ENCODE assay signal across 7 mouse cellular contexts in genomic region chr11:118911307-118912070, GRCm38 (mm10). TPM values are rescaled to one million over a fixed set of nuclear protein-coding genes. Genes with fewer than 3 reads are reported as not detected.
DNase-seq lines count a peak whose midpoint lies in the region; ATAC-seq and TF ChIP-seq lines count a peak whose summit lies in the region.

Gene Rbfox3, minus strand, starts transcription at chr11:118911597.

- peaks cover 22% of the 10 kb centered on the region for H3K4me1 ChIP-seq in cerebellum, adult 2 months (ENCODE audit: control insufficient read depth, insufficient read depth, low read length)
- H3K4me1 ChIP-seq in hindbrain, embryonic 11.5 days (replicated peaks; ENCODE audit: control insufficient read depth, insufficient read depth, low read length): peaks cover 11% of the 10 kb centered on the region; the same call in 1 of the 2 replicates
- peaks cover 4% of the 10 kb centered on the region for H3K4me1 ChIP-seq in midbrain, postnatal 0 days (ENCODE audit: insufficient read depth, low read length)

- TF ChIP-seq CTCF in layer of hippocampus, adult 2 months (conservative IDR thresholded peaks at IDR 0.05): peak; percentile 67
- TF ChIP-seq CTCF in cerebellum, adult 2 months (IDR thresholded peaks at IDR 0.05; ENCODE audit: borderline replicate concordance, insufficient read depth, low read depth, low read length): peak; percentile 78
- peak; percentile 82 for TF ChIP-seq CTCF in midbrain, postnatal 0 days (IDR thresholded peaks at IDR 0.05)

- peak within 1 kb of the TSS; percentile 76; the same call in 1 of the 2 replicates for H3K27ac ChIP-seq in layer of hippocampus, adult 2 months
- H3K27ac ChIP-seq in cerebellum, adult 2 months (ENCODE audit: insufficient read depth, low read length): peak within 1 kb of the TSS; percentile 99
- H3K27ac ChIP-seq in hindbrain, embryonic 11.5 days (ENCODE audit: low read depth, low read length): peak within 1 kb of the TSS; percentile 30; the same call in 1 of the 2 replicates
- no peak within 1 kb of the TSS for H3K27ac ChIP-seq in midbrain, postnatal 0 days (ENCODE audit: low read depth, low read length)

- H3K9ac ChIP-seq in hindbrain, embryonic 11.5 days (ENCODE audit: low read depth, low read length): no peak within 1 kb of the TSS
- H3K9ac ChIP-seq in midbrain, postnatal 0 days (replicated peaks; ENCODE audit: low read length, poor library complexity, severe bottlenecking): no peak within 1 kb of the TSS

- no peaks in the 10 kb centered on the region for H3K36me3 ChIP-seq in hindbrain, embryonic 11.5 days (ENCODE audit: control insufficient read depth, insufficient read depth, low read length)
- H3K36me3 ChIP-seq in midbrain, postnatal 0 days (ENCODE audit: insufficient read depth, low read length): no peaks in the 10 kb centered on the region

- WGBS in cerebellum, adult 2 months: 16% methylated on average over 4 of the region's 4 CpGs
- 66% methylated on average over 4 of the region's 4 CpGs for WGBS in hindbrain, embryonic 11.5 days
- 56% methylated on average over 4 of the region's 4 CpGs for WGBS in midbrain, postnatal 0 days

- no peak within 1 kb of the TSS for H3K4me3 ChIP-seq in layer of hippocampus, adult 2 months
- H3K4me3 ChIP-seq in cerebellum, adult 2 months (replicated peaks; ENCODE audit: insufficient read depth, low read depth, low read length): peak within 1 kb of the TSS; percentile 28
- H3K4me3 ChIP-seq in hindbrain, embryonic 11.5 days (ENCODE audit: low read depth, low read length): no peak within 1 kb of the TSS
- no peak within 1 kb of the TSS for H3K4me3 ChIP-seq in midbrain, postnatal 0 days (ENCODE audit: low read depth, low read length)

- no peak for TF ChIP-seq POLR2A in cerebellum, adult 2 months (IDR thresholded peaks at IDR 0.05; ENCODE audit: borderline replicate concordance, insufficient read depth, low read length)

- H3K4me2 ChIP-seq in hindbrain, embryonic 11.5 days (replicated peaks; ENCODE audit: low read depth, low read length): no peak within 1 kb of the TSS
- no peak within 1 kb of the TSS for H3K4me2 ChIP-seq in midbrain, postnatal 0 days (ENCODE audit: low read depth, low read length, poor library complexity, severe bottlenecking)

- ATAC-seq in hindbrain, embryonic 11.5 days (ENCODE audit: low FRiP score): no peak
- no peak for ATAC-seq in midbrain, postnatal 0 days (ENCODE audit: low FRiP score)
- ATAC-seq in CD4-positive, CD25-positive, alpha-beta regulatory T cell, adult 4 months: no peak
- no peak for ATAC-seq in monocyte, adult 5-6 weeks (replicated peaks; ENCODE audit: insufficient number of reproducible peaks, low FRiP score, low TSS enrichment, poor library complexity, severe bottlenecking)

- H3K27me3 ChIP-seq in cerebellum, adult 2 months (ENCODE audit: control insufficient read depth, insufficient read depth, low read length): no peaks in the 10 kb centered on the region
- peaks cover 24% of the 10 kb centered on the region for H3K27me3 ChIP-seq in hindbrain, embryonic 11.5 days (ENCODE audit: control insufficient read depth, insufficient read depth, low read length)
- no peaks in the 10 kb centered on the region for H3K27me3 ChIP-seq in midbrain, postnatal 0 days (ENCODE audit: insufficient read depth, low read length)

- no peak for DNase-seq in layer of hippocampus, adult 2 months (ENCODE audit: low spot score in 2 of 2)
- DNase-seq in layer of hippocampus, adult 9-10 months (ENCODE audit: low spot score): no peak
- peak; percentile 84 to 90 for DNase-seq in cerebellum, adult 2 months
- no peak for DNase-seq in hindbrain, embryonic 11.5 days (ENCODE audit: low spot score)
- DNase-seq in midbrain, postnatal 0 days (ENCODE audit: low spot score): peak; percentile 85

- no peaks in the 10 kb centered on the region for H3K9me3 ChIP-seq in hindbrain, embryonic 11.5 days (ENCODE audit: control insufficient read depth, low read length)
- no peaks in the 10 kb centered on the region for H3K9me3 ChIP-seq in midbrain, postnatal 0 days (ENCODE audit: low read length)

RNA-seq across cellular contexts. Expression of gene Rbfox3, which starts in this region (rescaled TPM):
- total RNA-seq in layer of hippocampus, adult 2 months (2021): 100 to 1,000 TPM; 276 to 303 TPM
- polyA plus RNA-seq in cerebellum, adult 2 months (2012; rRNA removed): 163 and 201 TPM in 2 replicates
- 11.7 and 12.6 TPM in 2 replicates for polyA plus RNA-seq in hindbrain, embryonic 11.5 days (2014; fragmentation: Nextera tagmentation; extraction: Ambion mirVana)
- 41.2 and 60.3 TPM in 2 replicates for total RNA-seq in midbrain, postnatal 0 days (2014; rRNA removed)
- 72.5 and 73.3 TPM in 2 replicates for polyA plus RNA-seq in midbrain, postnatal 0 days (2015; fragmentation: Nextera tagmentation; extraction: Ambion mirVana)
- polyA plus RNA-seq in CD4-positive, CD25-positive, alpha-beta regulatory T cell, adult 4 months (2017; shearing (Covaris generic)): not detected
- not detected in 3 replicates for total RNA-seq in monocyte, adult 5-6 weeks (2017)

Comparison
In these comparisons a context has a peak if more than half of its experiments do, and no peak if none do; other contexts are left out.
1. RNA of gene Rbfox3 (total RNA-seq): 276 to 303 TPM in layer of hippocampus, adult 2 months and 41.2 to 60.3 TPM in midbrain, postnatal 0 days; not detected in monocyte, adult 5-6 weeks; every median in the first group is over 10 times any median in the second.
2. RNA of gene Rbfox3 (polyA plus RNA-seq): 163 to 201 TPM in cerebellum, adult 2 months, 72.5 to 73.3 TPM in midbrain, postnatal 0 days and 11.7 to 12.6 TPM in hindbrain, embryonic 11.5 days; not detected in CD4-positive, CD25-positive, alpha-beta regulatory T cell, adult 4 months; every median in the first group is over 10 times any median in the second.
3. DNase-seq: peak in cerebellum, adult 2 months (2 of 2) and midbrain, postnatal 0 days (single experiment); none in layer of hippocampus, adult 2 months (0 of 2), layer of hippocampus, adult 9-10 months (single experiment) and hindbrain, embryonic 11.5 days (single experiment).
4. Peak in every context shown above with its lines, with median percentiles within 50 percentile points of each other: CTCF ChIP-seq.